Mouse (Mus musculus): ENCODE data around the gene Abhd16a.

- TF ChIP-seq GATA1 (IDR thresholded peaks at IDR 0.05; ENCODE audit: borderline replicate concordance, low read length) (no peak), FLI1 (IDR thresholded peaks at IDR 0.05; ENCODE audit: low read length) (no peak)
Observed at GRCm38 (mm10) chr17:35079778-35080177, 9.3 kb upstream of the Abhd16a start.
